Mouse (Mus musculus) left cerebral cortex, adult 18-20 months (tissue): Measurements from ENCODE around the gene Rbm8a2. TPM values are rescaled to one million over a fixed set of nuclear protein-coding genes. Genes with fewer than 3 reads are reported as not detected.
"Not testable (repeated sequence)": the region's sequence is repeated elsewhere in the genome, so short reads cannot be mapped to it uniquely, and the experiment has no call there.

Experiments used
- DNase-seq, 2 experiments: peaks; one replicate each; pipeline ENCODE4 v3.0.0; 2021 to 2022; ENCODE audit warnings: low spot score in 2 of 2, mixed read lengths in 1 of 2
- long read RNA-seq, 2 experiments: library from polyadenylated mRNA; stranded (forward); transcript quantifications; one replicate each; pipeline ENCODE4 v2.0.0; 2021
- total RNA-seq, 2 experiments: library from RNA; stranded (reverse); gene quantifications; 2 replicates each; pipeline ENCODE4 v1.2.3; 2021

Gene Rbm8a2
- total RNA-seq: not detected
- long read RNA-seq, experiment 1: 0 reads
- long read RNA-seq, experiment 2: 0 reads

GRCm38 (mm10) chr1:175979014-175979413, at the start of gene Rbm8a2:
TSS of gene Rbm8a2 (minus strand) at chr1:175979114.
- not testable (repeated sequence) for DNase-seq

GRCm38 (mm10) chr1:176028397-176028796, 49.5 kb upstream of the Rbm8a2 start:
- DNase-seq: no peak

- DNase-seq: no peak
Observed at GRCm38 (mm10) chr1:176024501-176024900, 45.6 kb upstream of the Rbm8a2 start.

GRCm38 (mm10) chr1:176018523-176018922, 39.6 kb upstream of the Rbm8a2 start:
- no peak for DNase-seq

GRCm38 (mm10) chr1:176016076-176016475, 37.2 kb upstream of the Rbm8a2 start:
- DNase-seq: no peak

- no peak for DNase-seq
Observed at GRCm38 (mm10) chr1:176013497-176014268, 34.8 kb upstream of the Rbm8a2 start.

- no peak for DNase-seq
Observed at GRCm38 (mm10) chr1:176011535-176011934, 32.6 kb upstream of the Rbm8a2 start.

GRCm38 (mm10) chr1:176011072-176011471, 32.2 kb upstream of the Rbm8a2 start:
- no peak for DNase-seq

- DNase-seq: no peak
Observed at GRCm38 (mm10) chr1:176008411-176008810, 29.5 kb upstream of the Rbm8a2 start.

- no peak for DNase-seq
Observed at GRCm38 (mm10) chr1:176000599-176000998, 21.7 kb upstream of the Rbm8a2 start.

GRCm38 (mm10) chr1:175997076-175997651, 18.2 kb upstream of the Rbm8a2 start:
- DNase-seq: no peak

GRCm38 (mm10) chr1:175988912-175989311, 10.0 kb upstream of the Rbm8a2 start:
- no peak for DNase-seq

- no peak for DNase-seq
Observed at GRCm38 (mm10) chr1:175988448-175988847, 9.5 kb upstream of the Rbm8a2 start.

- no peak for DNase-seq
Observed at GRCm38 (mm10) chr1:175970710-175971109, 8.2 kb downstream of the Rbm8a2 start.

- DNase-seq: no peak
Observed at GRCm38 (mm10) chr1:175967004-175967745, 11.7 kb downstream of the Rbm8a2 start.

- DNase-seq: no peak
Observed at GRCm38 (mm10) chr1:175961786-175962185, 17.1 kb downstream of the Rbm8a2 start.

- no peak for DNase-seq
Observed at GRCm38 (mm10) chr1:175950851-175951250, 28.1 kb downstream of the Rbm8a2 start.

- DNase-seq: no peak
Observed at GRCm38 (mm10) chr1:175950421-175950820, 28.5 kb downstream of the Rbm8a2 start.

GRCm38 (mm10) chr1:175946718-175947315, 32.1 kb downstream of the Rbm8a2 start:
- no peak for DNase-seq

- DNase-seq: no peak
Observed at GRCm38 (mm10) chr1:175943168-175943567, 35.7 kb downstream of the Rbm8a2 start.

- no peak for DNase-seq
Observed at GRCm38 (mm10) chr1:175938731-175939130, 40.2 kb downstream of the Rbm8a2 start.
